Mouse (Mus musculus) heart, adult 9 months (tissue): ENCODE data around the gene Nos3.

Experiments used
- DNase-seq, 2 experiments: peaks; one replicate each; pipeline ENCODE4 v3.0.0; 2022; ENCODE audit warnings: low spot score in 2 of 2

The Nos3 gene

DNA sequence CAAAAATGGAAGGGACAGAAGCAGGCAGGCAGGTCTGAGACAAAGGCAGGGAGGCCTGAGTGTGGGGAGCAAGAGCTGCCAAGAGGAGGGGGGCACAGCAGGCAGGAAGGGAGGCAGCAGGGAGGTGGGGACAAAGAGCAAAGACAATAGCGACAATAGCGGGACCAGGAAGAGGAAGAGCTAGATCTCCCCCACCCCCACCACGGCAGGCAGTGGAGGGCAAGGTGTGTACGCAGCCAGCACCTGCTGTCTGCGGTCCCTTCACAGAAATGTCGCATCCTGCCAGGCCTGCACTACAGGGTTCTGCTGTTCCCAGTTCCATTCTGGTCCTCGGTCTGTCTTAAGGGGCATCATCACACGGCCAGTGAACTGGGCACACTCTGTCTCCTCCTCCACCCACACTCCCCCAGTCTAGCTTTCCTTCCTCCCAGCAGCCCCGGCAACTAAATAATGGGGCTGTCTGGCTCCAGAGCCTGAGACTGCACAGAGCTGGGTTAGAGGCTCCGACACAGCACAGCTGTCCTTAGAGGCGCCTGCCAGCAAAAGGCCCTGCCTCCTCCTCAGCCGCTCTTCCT lies 20.0 kb upstream of the Nos3 start:
- no peak for DNase-seq

DNA sequence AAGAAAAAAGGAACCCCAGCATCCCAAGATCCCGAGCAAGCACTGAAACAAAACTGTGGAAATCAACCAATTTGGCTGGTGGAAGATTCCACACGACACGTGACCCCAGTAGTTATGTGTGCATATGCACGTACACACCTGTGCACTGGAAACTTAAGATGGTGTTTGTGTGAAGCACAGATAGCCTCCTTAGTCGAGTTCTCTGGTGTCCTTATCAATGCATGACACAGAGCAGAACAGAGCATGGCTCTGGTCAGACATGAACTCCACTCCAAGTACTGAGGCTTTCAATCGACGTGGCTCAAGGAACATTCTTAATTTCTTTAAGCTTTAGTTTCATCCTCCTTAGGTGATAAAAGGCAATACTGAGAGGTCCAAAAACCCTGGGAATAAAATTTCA lies 18.3 kb upstream of the Nos3 start:
- DNase-seq: no peak

DNA sequence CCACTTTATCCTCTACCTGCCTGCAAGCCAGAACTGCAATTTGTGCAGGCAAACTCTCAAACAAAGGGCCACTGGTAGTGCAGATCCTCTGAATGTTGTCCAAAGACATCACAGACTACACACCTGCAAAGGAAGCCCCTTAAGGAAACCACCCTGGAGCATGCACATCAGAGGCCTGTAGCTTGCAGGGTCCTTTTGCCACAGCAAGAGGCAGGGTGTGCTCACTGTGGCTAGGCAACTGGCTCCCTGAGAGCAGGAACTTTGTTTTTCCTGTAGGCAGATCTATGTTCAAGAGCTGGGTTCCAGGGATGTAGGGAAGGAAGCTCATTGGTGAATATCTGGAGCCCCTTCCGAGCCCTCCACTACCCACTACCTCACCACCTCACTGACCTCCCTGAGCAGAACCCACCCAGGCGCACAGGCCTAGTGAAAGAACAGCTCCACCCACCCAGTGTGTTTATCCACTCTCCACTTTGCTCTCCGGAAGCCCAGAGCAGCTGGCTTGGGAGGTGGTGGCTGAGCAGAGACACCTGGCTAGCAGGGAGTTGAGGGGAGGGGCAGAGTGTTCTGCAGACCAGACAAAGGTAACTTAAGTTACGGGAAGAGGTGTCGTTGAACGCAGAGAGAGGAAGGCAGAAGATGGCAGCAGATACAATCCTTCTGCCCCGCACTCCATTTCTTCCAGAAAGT lies 17.3 kb upstream of the Nos3 start:
- DNase-seq: no peak

DNA sequence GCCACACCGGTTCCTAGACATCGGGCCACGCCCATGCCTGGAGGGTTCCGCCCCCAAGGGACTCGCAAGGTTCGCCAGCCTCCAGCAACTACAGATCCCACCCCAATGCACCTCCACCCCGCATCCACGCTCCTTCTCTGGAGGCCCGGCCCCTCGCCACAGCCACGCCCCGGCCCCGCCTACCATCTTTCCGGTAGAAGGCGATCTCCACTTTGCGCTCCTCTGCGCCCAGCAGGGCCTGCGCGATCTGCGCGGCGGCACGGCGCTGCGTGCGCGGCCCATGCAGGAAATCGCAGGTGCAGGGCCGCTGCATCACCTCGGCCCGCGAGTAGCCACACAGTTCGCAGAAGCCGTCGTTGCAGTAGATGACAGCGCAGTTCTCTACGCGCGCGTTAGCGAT lies 16.5 kb upstream of the Nos3 start:
- DNase-seq: peak in 1 of 2 experiments; percentile 60

DNA sequence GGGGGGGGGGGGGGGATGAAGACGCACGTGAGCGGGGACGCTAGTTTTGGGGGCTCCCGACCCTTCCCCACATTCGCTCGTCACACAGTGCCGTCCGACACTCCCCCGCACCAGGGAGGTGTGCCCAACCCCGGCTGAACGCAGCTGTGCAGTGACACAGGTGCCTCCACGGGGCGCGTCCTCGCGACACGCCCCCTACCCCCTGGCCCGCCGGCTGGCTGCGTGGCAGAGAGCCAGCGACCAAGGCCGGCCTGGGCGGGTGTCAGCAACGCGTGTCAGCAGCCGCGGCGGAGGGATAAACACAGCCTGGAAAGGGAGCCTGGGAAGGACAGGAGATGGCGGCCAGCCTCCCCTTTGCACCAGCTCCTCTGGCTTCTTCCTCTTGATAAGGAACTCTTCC lies 16.1 kb upstream of the Nos3 start:
- DNase-seq: no peak

DNA sequence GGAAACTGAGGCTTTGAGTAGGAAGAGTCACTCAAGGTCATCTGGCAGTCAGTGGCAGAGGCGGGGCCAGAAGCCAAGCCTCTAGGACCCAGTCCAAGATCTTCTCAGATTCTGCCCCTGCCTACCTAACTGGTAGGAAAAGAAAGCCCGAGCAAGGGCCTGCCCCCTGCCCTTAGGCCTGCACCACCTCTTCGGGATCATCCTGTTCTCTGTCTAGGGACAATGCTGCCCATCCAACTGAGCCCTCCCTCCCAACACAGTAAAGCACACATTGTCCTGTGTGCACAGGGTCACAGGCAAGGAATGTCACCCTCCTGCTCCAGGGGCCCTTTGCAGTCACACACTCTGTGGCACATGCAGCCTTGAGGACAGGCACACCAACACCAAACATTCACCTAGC lies 14.5 kb upstream of the Nos3 start:
- DNase-seq: peak; percentile 56 to 65

DNA sequence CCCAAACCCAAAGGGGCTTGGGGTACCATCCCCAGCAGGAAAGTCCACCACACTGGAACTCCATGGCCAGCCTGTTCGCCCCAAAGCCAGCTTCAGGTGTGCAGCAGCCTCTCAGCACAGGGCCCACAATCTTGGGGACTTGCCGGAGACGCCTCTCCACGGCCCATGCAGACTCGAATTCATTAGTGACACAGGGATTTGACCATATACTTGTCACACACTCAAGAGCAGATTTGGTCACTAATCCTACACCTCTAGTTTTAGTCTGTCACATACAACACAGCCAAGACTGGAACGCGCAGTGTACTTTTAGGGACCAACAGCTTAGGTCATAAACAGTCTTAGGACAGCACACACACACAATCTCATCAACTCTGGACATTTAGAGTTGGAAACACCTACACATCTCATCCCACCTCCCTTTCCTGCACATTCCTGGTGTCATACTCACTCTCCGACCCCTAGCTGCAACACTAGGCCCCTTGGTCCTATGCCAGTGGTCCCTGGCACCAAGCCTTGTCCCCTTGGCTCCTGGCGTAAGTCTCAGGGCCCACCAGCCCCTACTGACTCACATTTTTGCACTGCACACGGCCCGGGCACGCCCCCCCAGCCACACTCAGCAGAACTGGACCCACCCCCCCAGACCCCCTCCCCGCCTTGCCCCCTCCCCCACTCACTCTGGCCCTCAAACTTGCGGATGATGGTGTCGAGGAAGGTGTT lies 13.9 kb upstream of the Nos3 start:
- DNase-seq: no peak

DNA sequence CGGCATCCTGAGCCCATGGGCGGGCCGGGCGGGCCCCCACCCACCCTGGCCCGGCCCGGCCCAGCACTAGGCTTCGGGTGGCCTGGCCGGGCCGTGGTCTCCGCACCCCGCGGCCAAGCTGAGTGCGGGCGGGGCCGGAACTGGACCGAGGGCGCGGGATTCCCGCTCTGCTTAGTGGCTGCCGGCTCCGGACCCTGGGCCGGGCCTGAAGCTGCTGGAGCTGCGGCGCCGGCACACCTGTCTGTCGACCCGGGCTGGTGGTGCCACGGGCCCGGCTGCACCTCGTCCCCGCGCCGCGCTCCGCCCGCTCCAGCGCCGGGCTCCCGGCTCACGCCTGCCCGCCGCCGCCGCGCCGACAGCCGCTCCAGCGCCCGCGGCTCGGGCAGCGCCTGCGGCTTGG lies 13.3 kb upstream of the Nos3 start, which contains the start of gene Kcnh2:
Gene Kcnh2, minus strand, starts transcription at position 327 of the 400 bp plus-strand sequence.
- DNase-seq: no peak

DNA sequence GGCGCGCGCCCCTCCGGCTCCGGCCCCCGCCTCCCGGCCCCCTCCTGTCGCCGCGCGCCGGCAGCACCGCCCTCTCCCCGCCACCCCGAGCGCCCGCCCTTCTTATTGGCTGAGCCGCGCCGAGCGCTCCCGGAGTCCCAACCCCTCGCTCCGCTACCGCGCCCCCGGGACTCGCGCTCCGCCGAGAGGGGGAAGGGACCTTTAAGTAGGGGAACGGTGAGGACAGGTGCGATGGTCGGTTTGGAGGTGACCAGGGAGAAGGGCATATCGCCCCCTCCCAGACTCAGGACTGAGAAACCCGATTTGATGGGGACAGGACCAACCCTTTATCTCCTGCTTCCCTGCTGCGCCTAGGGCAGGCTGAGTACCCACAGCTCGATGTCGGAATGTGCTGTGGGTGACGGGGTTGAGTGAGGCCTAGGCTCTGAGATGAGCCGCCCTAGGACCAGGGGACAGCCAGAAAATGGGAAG lies 12.9 kb upstream of the Nos3 start:
- DNase-seq: peak; percentile 76 to 78

DNA sequence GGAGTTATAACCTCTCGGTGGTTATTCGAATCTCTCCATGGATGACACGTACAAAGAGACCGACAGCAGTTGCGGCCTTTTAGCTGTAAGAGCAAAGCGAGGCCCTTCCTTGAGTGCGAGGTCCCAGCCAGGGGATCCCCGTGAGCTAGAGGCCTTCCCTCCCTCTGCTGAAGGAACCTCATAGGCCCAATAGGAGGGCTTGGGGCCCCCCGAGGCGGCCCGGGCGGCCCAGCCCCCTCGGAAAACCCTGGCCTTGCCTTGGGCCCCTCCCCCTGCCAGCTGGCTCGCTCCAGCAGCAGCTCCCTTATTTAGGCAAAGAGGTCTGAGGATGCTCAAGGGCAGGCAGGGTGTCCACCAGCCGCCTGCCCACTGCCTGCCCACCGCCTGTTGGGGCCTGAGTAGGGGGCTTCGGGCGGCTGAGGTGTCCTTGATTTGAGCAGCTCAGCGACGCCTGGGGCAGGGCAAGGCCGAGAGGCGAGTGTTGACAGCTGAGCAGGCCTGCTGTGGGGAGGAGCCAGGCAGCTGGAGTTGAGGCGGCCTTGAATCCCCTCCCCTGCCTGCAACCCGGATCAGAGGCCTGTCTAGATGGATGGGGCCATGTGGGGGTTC lies 12.3 kb upstream of the Nos3 start:
- DNase-seq: peak; percentile 64 to 76

DNA sequence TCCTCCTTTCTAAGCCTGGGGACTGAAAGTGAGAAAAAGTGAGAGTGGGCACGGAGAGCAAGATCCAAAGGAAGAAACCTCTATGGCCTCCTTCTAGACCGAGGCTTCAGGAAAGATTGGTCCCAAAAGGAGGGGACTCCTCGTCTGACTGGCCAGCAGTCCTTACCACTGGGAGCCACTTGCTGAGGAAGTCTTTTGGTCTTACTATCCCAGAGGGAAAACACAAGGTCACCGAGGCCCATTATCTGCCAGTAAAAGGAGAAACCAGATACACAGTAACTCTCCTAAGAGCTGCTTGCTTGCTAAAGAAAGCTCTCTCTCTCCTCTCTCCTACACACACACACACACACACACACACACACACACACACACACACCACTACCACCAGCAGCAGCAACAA lies 11.3 kb upstream of the Nos3 start:
- no peak for DNase-seq

DNA sequence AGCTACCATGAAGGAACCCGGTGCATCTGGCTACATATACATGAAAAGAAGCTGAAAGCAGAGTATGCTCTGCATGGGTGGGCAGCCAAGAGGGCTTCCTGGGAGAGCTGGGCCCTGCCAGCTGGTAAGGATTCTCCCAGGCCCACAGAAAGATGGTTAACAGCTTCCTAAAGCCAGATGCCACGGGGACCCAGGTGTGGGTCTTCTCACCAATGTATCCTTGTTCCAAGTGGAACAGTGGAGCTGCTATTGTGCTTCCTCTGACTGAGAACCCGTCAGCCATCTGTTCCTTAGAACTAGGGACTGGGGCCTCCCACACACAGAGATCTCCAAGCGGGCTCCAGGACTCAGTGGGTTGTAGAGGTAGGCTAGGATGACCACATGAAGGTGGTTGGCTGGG lies 7.8 kb upstream of the Nos3 start:
- DNase-seq: no peak

DNA sequence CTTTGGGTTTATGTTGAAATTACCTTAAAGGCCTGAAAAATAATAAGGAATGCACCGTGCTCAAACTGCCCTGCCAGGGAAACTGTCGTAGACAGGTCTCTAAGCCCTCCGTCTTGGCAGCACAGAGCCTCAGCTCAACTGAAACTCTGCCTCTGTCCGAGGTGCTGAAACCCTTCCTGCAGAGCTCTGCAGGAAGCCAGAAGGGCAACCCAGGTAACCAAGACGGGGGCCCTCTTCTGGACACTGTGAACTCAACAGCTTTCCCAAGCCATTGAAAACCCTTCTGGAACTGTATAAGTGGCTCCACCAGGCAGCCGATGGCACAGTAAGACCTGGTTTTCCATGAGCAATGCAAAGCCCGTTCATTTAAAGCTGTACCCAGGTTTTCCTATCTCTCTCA lies 7.1 kb upstream of the Nos3 start:
- DNase-seq: peak in 1 of 2 experiments; percentile 50

DNA sequence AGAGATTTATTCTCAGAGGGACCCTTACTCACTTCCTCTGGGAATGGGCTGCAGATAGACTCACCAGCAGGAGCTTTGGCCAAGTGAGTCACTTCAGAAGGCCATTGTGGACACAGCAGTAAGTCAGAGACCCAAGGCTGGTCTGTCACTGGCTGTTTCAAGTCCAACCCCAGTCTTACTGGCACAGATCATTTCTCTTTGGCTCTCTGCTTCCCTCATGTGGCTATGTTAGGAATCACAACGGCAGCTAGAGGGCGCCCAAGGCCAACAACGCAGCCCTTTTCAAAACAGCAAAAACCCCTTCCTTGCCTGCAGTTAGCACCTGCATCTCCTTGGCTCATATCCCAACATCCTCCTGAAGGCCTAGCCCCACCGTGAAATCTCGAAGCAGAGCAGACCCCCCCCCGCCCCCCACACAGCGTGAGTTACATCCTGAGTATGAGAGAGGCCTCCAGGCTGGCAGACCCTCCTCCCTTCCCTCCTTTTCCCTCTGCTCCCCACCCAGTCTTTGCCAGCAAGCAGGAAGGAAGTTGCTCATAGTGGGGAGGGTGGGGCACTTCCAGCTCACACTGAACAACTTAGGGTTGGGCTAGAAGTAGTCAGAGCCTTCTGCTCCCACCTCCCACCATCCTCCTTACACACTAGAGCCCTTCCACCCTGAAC lies 3.7 kb upstream of the Nos3 start:
- peak; percentile 79 to 84 for DNase-seq

DNA sequence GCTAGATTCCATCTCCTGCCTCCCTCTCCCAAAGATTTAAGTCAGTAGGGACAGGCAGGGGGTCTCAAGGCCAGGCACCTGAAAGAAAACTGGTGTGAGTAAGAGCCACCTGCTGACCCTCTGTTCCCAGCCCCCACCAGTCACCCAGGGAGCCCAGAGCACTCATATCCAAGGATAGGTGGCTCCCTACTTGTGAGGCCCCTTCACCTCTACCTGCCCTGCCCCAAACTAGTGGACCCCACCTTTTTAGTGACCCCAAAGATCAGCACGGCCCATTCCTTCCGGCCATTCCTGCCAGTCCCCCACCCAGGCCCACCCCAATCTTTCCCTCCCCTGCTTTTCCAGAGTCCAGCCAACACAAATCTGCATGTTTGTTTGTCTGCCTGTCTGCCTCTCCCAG lies 1.1 kb upstream of the Nos3 start:
- DNase-seq: no peak

DNA sequence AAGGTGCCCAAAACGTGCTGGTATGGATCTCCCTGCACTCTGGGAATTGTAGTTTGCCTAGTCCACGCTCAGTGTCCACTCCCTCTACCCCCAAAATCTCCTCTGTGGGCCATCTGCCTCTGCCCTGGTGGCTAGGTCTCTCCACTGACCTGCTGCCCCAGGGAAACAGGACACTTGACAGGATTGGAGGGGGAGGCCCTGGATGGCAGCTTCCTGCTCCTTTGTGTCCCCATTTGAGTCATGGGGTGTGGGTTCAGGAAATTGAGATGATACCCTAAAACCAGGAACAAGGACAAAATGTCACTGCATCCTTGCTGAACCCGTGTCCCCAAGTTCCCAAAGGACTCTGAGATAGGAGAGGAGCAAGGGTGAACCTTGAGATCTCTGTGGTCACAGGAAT lies 549 bp upstream of the Nos3 start:
- DNase-seq: no peak

DNA sequence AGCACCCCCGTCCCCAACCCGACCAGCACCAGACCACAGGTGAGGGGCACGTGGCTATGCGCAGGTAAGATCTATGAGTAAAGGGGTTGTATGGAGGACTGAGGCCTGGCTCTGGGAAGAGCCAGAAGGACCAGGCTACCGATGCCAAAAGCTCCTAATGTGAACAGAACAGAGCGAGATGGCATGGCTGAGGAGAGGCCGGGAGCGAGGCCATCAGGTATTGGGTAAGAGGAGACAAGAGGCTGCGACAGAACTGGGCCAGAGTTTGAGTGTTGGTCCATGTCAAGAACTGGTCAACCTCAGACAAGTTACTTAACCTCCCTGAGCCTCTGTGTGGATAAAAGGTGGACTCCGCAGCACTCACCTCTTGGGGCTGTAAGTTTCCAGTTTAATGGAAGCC lies 353 bp downstream of the Nos3 start:
- DNase-seq: no peak

DNA sequence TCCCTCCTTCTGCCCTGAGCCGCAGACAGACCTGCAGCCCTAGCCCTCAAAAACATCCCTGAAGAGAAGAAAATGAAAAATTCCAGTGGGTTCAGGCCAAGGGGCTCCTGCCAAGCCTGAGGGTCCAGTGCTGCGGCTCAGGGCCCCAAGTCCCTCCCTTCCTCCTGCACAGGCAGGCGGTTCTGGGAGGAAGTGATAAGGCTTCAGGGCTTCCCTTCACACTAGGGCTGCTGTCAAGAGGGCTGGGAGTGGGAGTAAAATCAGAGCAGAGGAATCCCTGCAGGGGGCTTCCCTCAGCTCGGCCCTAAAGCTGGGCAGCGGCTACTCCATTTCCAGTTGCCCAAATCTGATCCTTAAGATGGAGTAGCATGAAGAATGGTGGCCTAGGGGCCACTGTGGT lies 918 bp downstream of the Nos3 start:
- peak in 1 of 2 experiments; percentile 43 for DNase-seq

DNA sequence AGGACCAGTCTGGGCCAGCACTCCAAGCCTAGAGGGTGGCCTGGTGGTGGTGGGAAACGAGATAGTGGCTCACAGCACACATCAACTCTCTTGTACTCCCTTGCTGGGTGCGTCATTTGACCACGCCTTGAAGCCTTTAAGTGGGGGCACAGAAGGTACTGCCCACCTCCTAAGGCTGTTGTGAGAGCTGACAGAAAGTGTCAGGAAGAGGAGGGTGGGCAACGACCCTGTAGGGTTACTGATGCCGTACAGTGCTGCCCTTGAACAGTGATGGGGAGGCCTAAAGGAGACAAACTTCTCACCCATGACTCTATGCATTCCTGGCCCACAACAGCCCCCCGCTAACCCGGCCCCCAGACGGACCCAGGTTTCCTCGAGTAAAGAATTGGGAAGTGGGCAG lies 1.8 kb downstream of the Nos3 start:
- no peak for DNase-seq

DNA sequence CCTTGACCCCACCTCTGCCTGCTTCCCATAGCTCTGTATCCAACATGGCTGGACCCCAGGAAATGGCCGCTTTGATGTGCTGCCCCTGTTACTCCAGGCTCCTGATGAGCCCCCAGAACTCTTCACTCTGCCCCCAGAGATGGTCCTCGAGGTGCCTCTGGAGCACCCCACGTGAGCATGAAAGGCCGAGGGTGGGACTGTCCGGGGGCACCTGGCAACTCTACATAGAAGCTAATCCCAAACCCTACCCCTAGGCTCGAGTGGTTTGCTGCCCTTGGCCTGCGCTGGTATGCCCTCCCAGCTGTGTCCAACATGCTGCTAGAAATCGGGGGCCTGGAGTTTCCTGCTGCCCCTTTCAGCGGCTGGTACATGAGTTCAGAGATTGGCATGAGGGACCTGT lies 5.2 kb downstream of the Nos3 start:
- DNase-seq: no peak

DNA sequence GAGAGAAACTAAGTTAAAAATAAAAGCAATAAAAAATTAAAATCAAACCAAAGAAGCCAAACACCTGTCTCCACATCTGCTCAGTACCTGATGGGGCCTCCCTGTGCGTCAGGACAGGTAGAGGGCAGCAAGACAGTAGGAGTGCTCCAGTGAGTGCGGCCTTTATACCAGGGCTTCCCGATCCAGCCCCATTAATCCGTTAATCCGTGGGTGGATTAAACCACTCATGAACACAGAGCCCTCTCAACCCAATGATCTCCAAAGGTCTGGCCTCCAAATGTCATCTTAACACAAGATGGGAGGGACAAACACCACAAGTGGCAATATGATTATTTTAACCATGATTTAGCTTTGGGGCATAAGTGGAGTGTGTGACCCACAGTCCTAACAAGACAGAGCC lies 9.2 kb downstream of the Nos3 start:
- no peak for DNase-seq

DNA sequence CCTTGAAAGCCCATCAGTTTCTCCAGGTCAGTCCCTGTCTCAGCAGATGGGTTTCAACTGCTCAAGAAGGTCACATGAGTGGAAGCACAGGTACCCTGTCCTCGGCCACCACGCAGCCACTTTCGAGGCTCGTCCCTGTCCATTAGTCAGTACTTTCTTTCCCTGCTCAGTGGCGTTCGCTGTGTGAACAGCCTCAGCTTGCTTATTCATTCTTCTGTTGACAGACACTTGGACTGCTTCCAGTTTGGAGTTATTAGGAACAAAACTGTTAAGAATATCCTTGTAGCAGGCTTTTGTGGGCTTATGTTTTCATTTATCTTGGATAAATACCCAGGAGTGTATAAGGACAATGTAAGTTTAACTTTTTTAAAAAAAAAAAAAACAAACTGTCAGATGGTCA lies 9.6 kb downstream of the Nos3 start:
- DNase-seq: no peak
